In the genomic region with DNA sequence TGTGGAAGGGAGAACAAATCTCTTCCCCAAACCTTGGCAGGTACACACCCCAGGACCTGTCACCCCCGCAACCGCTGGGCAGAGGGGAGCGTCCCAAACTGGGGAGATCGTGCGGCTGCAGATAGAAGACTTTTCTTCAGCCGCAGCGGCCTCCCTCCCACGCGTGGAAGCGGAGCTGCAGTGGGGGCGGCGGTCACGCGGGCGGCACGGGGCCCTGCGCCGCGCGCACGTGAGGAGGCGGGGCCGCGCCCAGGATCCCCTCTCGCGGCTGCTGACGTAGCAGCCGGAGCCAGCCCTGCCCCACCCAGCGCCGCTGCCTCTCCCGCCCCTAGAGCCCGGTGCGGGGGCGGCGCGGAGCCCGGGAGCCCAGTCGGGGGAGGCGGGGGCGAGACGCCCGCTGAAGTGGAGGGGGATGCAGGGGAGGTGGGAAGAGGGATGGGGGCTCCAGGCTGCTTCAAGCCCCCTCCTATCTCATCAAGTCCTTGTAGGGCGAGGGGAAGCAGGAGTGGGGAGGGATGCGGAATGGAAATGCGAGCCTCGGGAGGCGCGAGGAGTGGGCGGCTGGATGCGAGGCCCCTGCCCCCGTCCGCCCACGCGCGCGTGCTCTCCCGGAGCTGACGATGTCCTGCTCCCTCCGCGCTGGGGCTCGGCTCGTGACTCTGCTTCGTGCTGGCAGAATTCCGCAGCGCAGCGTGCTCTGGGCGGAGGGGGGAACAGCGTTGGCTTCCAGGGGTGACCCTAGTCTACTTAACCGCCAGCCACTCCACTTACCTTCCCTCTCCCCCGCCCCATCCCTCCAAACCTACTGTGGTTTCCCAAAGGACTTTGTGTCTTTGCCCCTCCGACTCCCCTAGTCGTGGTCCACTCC, we compare ENCODE assay signal across 8 mouse cellular contexts.
DNase-seq lines count a peak whose midpoint lies in the region; ATAC-seq and TF ChIP-seq lines count a peak whose summit lies in the region.

No protein-coding gene starts in this region.

- no peaks in the 10 kb centered on the region for H3K9me3 ChIP-seq in hindbrain, embryonic 16.5 days (ENCODE audit: control insufficient read depth, low read length)

- no peak for TF ChIP-seq CTCF in gastrocnemius, adult 2 months (IDR thresholded peaks at IDR 0.05)

- peak overlapping the region; percentile 91 for H3K4me2 ChIP-seq in hindbrain, embryonic 16.5 days (ENCODE audit: low read length)

- under 1% methylated on average over 45 of the region's 72 CpGs for WGBS in hindbrain, embryonic 16.5 days

- H3K36me3 ChIP-seq in hindbrain, embryonic 16.5 days (ENCODE audit: control insufficient read depth, insufficient read depth, low read length), result no peaks in the 10 kb centered on the region

- H3K4me1 ChIP-seq in hindbrain, embryonic 16.5 days (ENCODE audit: control insufficient read depth, insufficient read depth, low read depth, low read length), result peaks cover 5% of the 10 kb centered on the region; the same call in 1 of the 2 replicates

- H3K27ac ChIP-seq in gastrocnemius, adult 2 months, result peak overlapping the region; percentile 80
- H3K27ac ChIP-seq in hindbrain, embryonic 16.5 days (ENCODE audit: low read depth, low read length), result peak overlapping the region; percentile 78

- peak; percentile 90 for ATAC-seq in hindbrain, embryonic 16.5 days

- peak overlapping the region; percentile 79 for H3K9ac ChIP-seq in hindbrain, embryonic 16.5 days (ENCODE audit: low read depth, low read length)

- intact Hi-C loops in gastrocnemius, adult 2 months (cut with DNase I), result no loop called here

- peak overlapping the region; percentile 82 for H3K4me3 ChIP-seq in gastrocnemius, adult 2 months
- H3K4me3 ChIP-seq in hindbrain, embryonic 16.5 days (ENCODE audit: low read length), result peak overlapping the region; percentile 56

- peak; percentile 89 for DNase-seq in NIH3T3 (ENCODE audit: low read depth)
- DNase-seq in cerebellum, postnatal 14 days, result peak; percentile 92 to 93
- peak; percentile 87 for DNase-seq in gastrocnemius, adult 2 months
- DNase-seq in left cerebral cortex, adult 18-20 months (ENCODE audit: low spot score in 2 of 2), result peak; percentile 75 to 83
- peak; percentile 73 for DNase-seq in lung, postnatal 36 days
- DNase-seq in retina, postnatal 7 days (ENCODE audit: low read depth, low spot score), result peak; percentile 68
- peak; percentile 74 to 76 for DNase-seq in urinary bladder, adult 18-20 months (ENCODE audit: low spot score in 2 of 2)

- no peaks in the 10 kb centered on the region for H3K27me3 ChIP-seq in hindbrain, embryonic 16.5 days (replicated peaks; ENCODE audit: control insufficient read depth, insufficient read depth, low read length)

Comparison
In these comparisons a context has a peak if more than half of its experiments do, and no peak if none do; other contexts are left out.
1. Peak in every context shown above with its lines: DNase-seq, ATAC-seq, H3K4me3 ChIP-seq and H3K27ac ChIP-seq.